Mouse (Mus musculus) C2C12 (cell line): ENCODE measurements around the gene Cd1d1.

ENCODE experiments used
- CTCF ChIP-seq: IDR thresholded peaks from one replicate; pipeline ENCODE4 v1.5.1; 2011; ENCODE audit not compliant: control insufficient read depth, insufficient read depth, insufficient read length
- FOSL1 ChIP-seq: IDR thresholded peaks from one replicate; pipeline ENCODE4 v1.8.0; 2011; ENCODE audit warnings: mild to moderate bottlenecking, low read length; ENCODE audit not compliant: poor library complexity, insufficient read depth, severe bottlenecking
- MAX ChIP-seq: IDR thresholded peaks from one replicate; pipeline ENCODE4 v1.6.1; 2011; ENCODE audit warnings: mild to moderate bottlenecking, control low read depth
- MYOD1 ChIP-seq: IDR thresholded peaks from one replicate; pipeline ENCODE4 v1.6.1; 2011; ENCODE audit warnings: low read depth; ENCODE audit not compliant: control insufficient read depth, insufficient read length
- MYOG ChIP-seq: IDR thresholded peaks from one replicate; pipeline ENCODE4 v1.6.1; 2011; ENCODE audit not compliant: control insufficient read depth, insufficient read length; ENCODE audit errors: extremely low read depth
- USF1 ChIP-seq: IDR thresholded peaks from one replicate; pipeline ENCODE4 v1.6.1; 2011; ENCODE audit warnings: low read depth, mild to moderate bottlenecking, control low read depth, moderate library complexity

DNA sequence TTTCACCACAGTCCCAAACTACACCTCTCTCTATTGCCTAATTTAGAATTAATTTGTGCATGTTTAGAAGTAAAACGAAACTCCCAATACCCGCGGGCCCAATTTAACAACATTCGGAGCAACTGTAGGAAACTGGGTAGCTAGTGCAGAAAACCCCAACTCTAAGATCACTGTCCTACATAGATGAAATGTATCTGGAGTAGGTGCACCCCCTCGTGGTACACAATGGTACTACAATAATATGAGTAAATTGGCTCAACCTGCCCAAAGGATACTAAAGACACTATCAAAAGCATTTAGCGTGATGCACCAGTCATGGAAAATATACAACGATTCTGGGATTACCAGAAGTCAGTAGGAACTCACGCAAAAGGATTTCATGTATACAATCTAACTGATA, 22.7 kb downstream of the Cd1d1 start:
- TF ChIP-seq CTCF (peak; percentile 23), MYOG (no peak), USF1 (no peak), MYOD1 (no peak), MAX (no peak), FOSL1 (no peak)
